Mouse (Mus musculus): ENCODE data around the gene Myh6.
"Not testable (repeated sequence)": the region's sequence is repeated elsewhere in the genome, so short reads cannot be mapped to it uniquely, and the experiment has no call there.

Gene Myh6

GRCm38 (mm10) chr14:54955481-54955880 is 11.2 kb downstream of the Myh6 start:
- DNase-seq: no peak

- DNase-seq: no peak
These were observed 12.3 kb downstream of the Myh6 start for GRCm38 (mm10) chr14:54954474-54954873.

GRCm38 (mm10) chr14:54953664-54954206 is 13.0 kb downstream of the Myh6 start:
- DNase-seq: no peak

DNA sequence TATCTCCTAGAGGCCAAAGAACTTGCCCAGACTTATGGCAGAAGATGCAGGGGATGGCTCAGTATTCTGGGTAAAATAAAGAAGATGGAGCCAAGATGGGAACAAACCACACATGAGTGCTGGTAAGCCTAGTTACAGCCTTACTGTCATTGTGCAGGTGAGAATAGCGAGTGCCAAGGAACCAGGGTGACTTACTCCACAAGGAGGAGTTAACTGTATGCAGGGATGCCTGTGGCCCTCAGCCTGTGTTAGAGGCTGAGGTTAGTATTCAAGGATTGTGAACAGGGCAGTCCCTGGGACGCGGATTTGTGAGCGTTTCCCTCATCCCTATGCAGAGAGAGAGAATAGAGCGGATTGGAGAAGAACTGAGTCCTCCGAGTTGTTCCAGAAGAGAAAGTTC is 15.1 kb downstream of the Myh6 start:
- no peak for DNase-seq

DNA sequence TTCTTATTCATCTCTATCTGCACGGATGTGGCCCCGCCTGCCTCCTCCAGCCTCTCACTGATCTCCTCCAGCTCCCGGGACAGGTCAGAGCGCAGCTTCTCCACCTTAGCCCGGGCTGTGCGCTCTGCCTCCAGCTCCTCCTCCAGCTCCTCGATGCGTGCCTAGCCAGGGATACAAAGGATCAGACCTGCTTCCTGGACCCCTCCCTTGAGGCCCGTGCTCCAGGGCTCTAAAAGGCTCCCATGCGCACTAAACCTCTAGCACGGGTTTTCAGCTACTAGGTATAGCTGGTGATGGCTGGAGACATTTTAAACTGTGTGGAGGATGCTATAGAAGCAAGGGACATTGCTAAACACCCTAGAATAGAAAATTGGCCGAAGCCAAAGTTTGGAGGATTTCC is 16.2 kb downstream of the Myh6 start:
- no peak for DNase-seq

DNA sequence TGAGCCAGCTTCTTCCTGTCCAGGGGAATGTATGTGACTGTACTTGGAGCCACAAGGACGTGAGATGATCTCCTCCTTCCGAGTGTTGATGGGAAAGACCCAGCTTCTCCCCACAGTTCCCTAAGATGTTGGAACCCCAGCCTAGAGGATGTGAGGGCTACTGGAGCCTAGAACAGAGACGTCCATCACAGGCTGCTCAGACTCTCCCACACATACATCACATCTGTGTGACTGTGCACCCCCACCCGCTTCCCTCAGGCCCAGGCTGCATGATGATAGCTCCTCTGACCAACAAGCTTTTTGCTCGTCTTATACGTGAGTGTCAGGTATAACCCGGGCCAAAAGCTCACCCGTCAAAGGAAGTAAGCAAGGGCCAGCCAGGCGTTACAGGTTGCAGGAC is 17.9 kb downstream of the Myh6 start:
- DNase-seq: no peak

- not testable (repeated sequence) for DNase-seq
These were observed 19.7 kb downstream of the Myh6 start for GRCm38 (mm10) chr14:54947008-54947407.

DNA sequence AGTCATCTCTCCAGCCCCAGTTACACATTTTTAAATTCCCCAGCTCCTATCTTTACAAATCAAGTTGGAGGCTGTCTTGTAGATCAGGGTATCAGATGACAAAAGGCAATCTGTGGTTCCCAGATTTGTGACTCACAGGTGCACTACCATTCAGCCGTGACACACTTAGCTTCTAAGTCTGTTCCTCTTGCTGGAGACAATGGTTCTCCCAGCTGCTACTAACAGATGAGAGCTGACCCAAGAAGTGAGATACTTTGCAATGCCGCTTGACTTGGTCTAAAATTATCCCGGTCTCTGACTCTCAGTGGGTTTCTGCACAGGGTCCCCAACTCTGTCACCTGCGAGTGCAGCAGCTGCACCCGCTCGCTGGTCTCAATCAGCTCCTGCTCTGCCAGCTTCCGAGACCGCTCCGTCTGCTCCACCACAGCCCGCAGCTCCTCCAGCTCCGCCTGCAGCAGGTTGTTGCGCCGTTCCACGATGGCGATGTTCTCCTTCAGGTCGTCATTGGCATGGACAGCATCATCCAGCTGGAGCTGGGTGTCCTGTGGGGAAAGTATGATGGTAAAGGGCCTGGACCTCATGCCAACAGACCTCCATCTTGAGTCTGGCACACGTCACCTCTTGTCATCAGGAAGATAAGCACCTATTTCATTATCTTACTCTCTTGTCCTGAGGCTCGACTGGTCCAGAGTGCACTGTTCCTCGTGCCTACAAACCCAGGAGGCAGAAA is 20.6 kb downstream of the Myh6 start:
- no peak for DNase-seq

DNA sequence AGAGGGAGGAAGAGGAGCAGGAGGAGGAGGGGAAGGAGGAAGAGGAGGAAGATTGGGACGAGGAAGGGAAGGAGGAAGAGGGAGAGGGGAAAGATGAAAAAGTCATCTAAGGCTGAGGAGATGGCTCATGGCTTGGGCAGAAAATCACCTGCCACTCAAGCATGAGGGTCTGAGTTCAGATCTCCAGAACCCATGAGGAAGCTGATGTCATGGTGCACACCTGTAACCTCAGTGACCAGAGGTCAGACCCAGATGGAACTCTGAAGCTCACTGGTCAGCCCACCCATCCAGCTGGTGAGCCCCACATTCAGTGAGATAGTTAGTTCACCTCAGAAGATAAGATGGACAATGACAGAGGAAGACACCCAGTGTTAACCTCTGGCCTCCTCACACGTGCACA is 21.8 kb downstream of the Myh6 start:
- no peak for DNase-seq

DNA sequence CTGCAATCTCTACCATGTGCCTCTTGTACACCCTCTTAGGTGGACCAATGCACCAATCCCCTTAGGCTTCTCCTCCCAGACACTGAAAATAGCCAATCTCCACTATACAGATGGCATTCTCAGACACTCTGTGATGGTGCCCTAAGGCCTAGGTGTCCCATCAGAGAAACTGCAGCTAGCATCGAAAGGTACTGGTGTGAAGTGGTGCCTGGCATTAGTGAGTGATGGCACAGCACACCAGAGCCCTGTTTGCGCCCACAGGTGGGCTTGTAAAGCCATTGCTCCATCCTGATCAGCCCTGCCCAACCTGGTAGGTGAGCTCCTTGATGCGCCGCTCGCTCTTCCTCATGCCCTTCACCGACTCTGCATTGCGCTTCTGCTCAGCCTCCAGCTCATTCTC is 22.8 kb downstream of the Myh6 start:
- DNase-seq: no peak

GRCm38 (mm10) chr14:54942479-54942878 is 24.2 kb downstream of the Myh6 start:
- no peak for DNase-seq

- no peak for DNase-seq
These were observed 25.4 kb downstream of the Myh6 start for GRCm38 (mm10) chr14:54941024-54941978.

DNA sequence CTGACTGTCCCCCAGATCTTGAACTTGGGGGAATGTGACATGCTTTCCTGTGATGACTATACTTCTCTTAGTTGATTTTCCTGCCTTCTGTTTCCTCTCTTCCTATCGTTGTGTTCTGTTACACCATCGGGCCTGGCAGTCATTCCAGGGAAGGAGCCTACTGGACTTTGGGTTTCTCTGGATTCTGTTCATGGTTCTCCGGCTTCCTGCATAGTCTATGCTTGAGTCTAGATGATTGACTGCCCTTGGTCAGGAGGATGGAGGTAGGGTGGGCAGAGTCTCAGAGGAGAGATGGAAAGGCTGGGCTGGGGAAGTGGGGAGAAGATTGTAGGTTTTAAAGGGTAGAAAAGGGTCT is 26.6 kb downstream of the Myh6 start:
- no peak for DNase-seq

DNA sequence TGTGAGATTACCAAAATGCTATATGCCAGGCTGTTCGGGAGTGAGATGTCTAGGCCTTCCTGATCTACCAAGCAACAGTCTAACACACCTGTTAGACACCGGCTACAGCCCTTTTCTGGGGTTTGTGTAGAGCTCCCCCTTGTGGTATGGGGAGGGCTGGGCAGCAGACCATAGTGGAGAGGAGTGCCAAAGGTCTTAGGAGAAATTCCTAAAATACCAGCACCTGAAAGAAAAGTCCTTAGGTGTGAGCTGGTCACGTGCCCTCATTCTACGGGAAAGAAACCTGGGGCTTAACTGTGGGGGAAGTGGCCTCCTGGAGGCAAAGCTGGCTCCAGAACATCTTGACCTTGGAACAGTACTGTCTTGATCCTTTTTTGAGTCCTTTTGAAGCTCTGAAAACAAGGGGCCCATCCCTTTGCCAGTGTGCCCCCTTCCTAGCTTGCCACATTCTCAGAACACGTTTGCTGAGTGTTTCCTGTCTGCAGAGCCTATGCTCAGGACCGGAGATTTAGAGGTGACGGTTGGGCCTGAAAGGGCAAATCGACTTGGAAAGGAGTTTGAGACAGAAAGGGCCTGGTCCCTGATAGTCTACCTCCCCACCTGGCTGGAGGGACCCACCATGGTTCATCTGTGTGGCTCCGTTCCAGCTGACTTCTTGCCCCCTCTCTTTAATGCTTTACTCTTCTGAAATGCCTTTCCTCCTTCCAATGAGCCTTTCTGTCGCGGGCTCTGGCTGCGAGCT is 27.1 kb downstream of the Myh6 start:
- peak; percentile 50 for DNase-seq

GRCm38 (mm10) chr14:54938431-54939219 is 28.1 kb downstream of the Myh6 start:
- DNase-seq: no peak

DNA sequence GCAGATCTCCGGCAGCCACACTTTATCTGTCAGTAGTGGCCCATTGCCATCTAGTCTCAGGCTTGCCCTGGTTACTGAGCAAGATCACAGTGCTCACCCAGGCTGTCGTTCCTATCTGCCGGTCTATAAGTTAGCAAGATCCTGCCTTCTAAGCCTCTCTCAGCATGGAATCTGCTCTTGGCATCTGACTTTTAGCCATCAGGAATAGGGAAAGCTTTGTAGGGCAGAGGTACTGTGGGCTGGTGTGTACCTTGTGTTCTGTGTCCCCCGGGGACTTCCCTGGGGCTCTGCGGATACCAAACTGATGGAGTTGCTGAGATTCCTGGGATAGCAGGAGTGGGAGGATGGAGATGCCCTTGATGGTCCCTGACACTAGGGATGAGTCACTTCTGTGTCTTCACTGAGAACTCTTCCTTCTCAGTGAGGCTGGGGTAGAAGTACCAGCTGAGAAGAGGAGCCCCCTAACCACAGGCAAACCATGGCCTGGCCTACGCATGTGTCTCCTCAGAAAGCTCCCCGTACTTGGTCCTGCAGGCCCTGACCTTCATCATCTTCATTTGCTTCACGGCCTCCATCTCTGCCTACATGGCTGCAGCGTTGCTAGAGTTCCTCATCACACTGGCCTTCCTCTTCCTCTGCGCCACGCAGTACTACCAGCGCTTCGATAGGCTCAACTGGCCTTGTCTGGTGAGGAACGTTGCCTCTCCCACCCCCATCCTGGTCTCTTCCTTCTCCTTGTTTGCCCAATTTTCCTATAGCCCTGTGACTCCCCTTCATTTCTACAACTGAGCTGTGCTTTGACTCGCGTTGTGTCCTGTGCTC is 29.2 kb downstream of the Myh6 start:
- DNase-seq: no peak

- no peak for DNase-seq
These were observed 29.9 kb downstream of the Myh6 start for GRCm38 (mm10) chr14:54936831-54937160.

GRCm38 (mm10) chr14:54935904-54936830 is 30.6 kb downstream of the Myh6 start, which contains the start of gene Cmtm5:
Gene Cmtm5 (plus strand): TSS chr14:54936261.
- DNase-seq: peak; percentile 34

GRCm38 (mm10) chr14:54932645-54933150 is 34.0 kb downstream of the Myh6 start, which contains the start of gene Il25:
Gene Il25 (plus strand): TSS chr14:54932695.
- DNase-seq: no peak

DNA sequence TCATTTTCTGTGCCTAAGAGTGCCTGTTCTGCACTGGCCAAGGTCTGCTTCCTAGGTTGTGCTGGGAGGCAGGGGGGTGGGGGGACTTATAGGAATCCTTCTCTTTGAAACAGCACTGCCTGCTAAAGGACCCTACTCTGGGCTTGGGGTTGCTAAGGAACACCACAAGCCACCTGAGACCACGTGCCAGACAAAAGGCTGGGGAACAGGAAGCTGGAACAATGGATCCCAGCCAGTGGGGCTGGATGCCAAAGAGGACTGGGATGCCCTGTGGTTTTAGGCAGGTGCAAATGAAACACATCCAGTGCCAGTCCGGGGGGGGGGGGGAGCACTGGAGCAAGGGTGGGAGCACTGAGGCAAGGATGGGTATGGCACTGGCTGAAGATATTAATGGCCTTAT is 36.3 kb downstream of the Myh6 start:
- DNase-seq: no peak

Data from cerebellum, adult 11 months (tissue).